Mouse (Mus musculus): ENCODE measurements around the gene Dppa1. TPM values are rescaled to one million over a fixed set of nuclear protein-coding genes. Genes with fewer than 3 reads are reported as not detected.
"Not testable (repeated sequence)": the region's sequence is repeated elsewhere in the genome, so short reads cannot be mapped to it uniquely, and the experiment has no call there.

Gene Dppa1
- total RNA-seq (2021) = not detected

GRCm38 (mm10) chr11:46629211-46629795 is at the start of gene Dppa1:
Gene Dppa1, minus strand, starts transcription at chr11:46629261.
- DNase-seq (ENCODE audit: extremely low spot score in 1 of 2, low spot score in 1 of 2) = no peak

- no peak for DNase-seq (ENCODE audit: extremely low spot score in 1 of 2, low spot score in 1 of 2)
These were observed 38.9 kb upstream of the Dppa1 start for GRCm38 (mm10) chr11:46667938-46668337.

GRCm38 (mm10) chr11:46667105-46667504 is 38.0 kb upstream of the Dppa1 start:
- DNase-seq (ENCODE audit: extremely low spot score in 1 of 2, low spot score in 1 of 2) = no peak

- peak in 1 of 2 experiments; percentile 14 for DNase-seq (ENCODE audit: extremely low spot score in 1 of 2, low spot score in 1 of 2)
These were observed 36.8 kb upstream of the Dppa1 start for GRCm38 (mm10) chr11:46665599-46666522.

GRCm38 (mm10) chr11:46663215-46663614 is 34.2 kb upstream of the Dppa1 start:
- DNase-seq (ENCODE audit: extremely low spot score in 1 of 2, low spot score in 1 of 2) = no peak

GRCm38 (mm10) chr11:46652476-46652875 is 23.4 kb upstream of the Dppa1 start:
- no peak for DNase-seq (ENCODE audit: extremely low spot score in 1 of 2, low spot score in 1 of 2)

- DNase-seq (ENCODE audit: extremely low spot score in 1 of 2, low spot score in 1 of 2) = not testable (repeated sequence)
These were observed 20.6 kb upstream of the Dppa1 start for GRCm38 (mm10) chr11:46649655-46650054.

- no peak for DNase-seq (ENCODE audit: extremely low spot score in 1 of 2, low spot score in 1 of 2)
These were observed 15.8 kb upstream of the Dppa1 start for GRCm38 (mm10) chr11:46644824-46645223.

- DNase-seq (ENCODE audit: extremely low spot score in 1 of 2, low spot score in 1 of 2) = no peak
These were observed 7.5 kb upstream of the Dppa1 start for GRCm38 (mm10) chr11:46636568-46636967.

- not testable (repeated sequence) for DNase-seq (ENCODE audit: extremely low spot score in 1 of 2, low spot score in 1 of 2)
These were observed 6.5 kb upstream of the Dppa1 start for GRCm38 (mm10) chr11:46635516-46635915.

GRCm38 (mm10) chr11:46631635-46632034 is 2.6 kb upstream of the Dppa1 start:
- peak in 1 of 2 experiments; percentile 45 for DNase-seq (ENCODE audit: extremely low spot score in 1 of 2, low spot score in 1 of 2)

GRCm38 (mm10) chr11:46620414-46621168 is 8.5 kb downstream of the Dppa1 start:
- DNase-seq (ENCODE audit: extremely low spot score in 1 of 2, low spot score in 1 of 2) = no peak

- no peak for DNase-seq (ENCODE audit: extremely low spot score in 1 of 2, low spot score in 1 of 2)
These were observed 9.1 kb downstream of the Dppa1 start for GRCm38 (mm10) chr11:46619929-46620328.

GRCm38 (mm10) chr11:46592416-46592815 is 36.6 kb downstream of the Dppa1 start:
- DNase-seq (ENCODE audit: extremely low spot score in 1 of 2, low spot score in 1 of 2) = no peak

GRCm38 (mm10) chr11:46582741-46583140 is 46.3 kb downstream of the Dppa1 start:
- DNase-seq (ENCODE audit: extremely low spot score in 1 of 2, low spot score in 1 of 2) = no peak

GRCm38 (mm10) chr11:46580428-46580827 is 48.6 kb downstream of the Dppa1 start:
- DNase-seq (ENCODE audit: extremely low spot score in 1 of 2, low spot score in 1 of 2) = no peak

- DNase-seq (ENCODE audit: extremely low spot score in 1 of 2, low spot score in 1 of 2) = no peak
These were observed 50.2 kb downstream of the Dppa1 start for GRCm38 (mm10) chr11:46578771-46579281.

GRCm38 (mm10) chr11:46571327-46571726 is 57.7 kb downstream of the Dppa1 start, which contains the start of gene BC053393:
Gene BC053393, plus strand, starts transcription at chr11:46571536.
- no peak for DNase-seq (ENCODE audit: extremely low spot score in 1 of 2, low spot score in 1 of 2)

GRCm38 (mm10) chr11:46569107-46569506 is 60.0 kb downstream of the Dppa1 start:
- no peak for DNase-seq (ENCODE audit: extremely low spot score in 1 of 2, low spot score in 1 of 2)

- no peak for DNase-seq (ENCODE audit: extremely low spot score in 1 of 2, low spot score in 1 of 2)
These were observed 63.1 kb downstream of the Dppa1 start for GRCm38 (mm10) chr11:46565967-46566366.

GRCm38 (mm10) chr11:46564671-46565070 is 64.4 kb downstream of the Dppa1 start:
- no peak for DNase-seq (ENCODE audit: extremely low spot score in 1 of 2, low spot score in 1 of 2)

All from layer of hippocampus, postnatal 25 days (tissue).